Mouse (Mus musculus) lung, postnatal 0 days (tissue): ENCODE results near the gene B4galnt1.

Experiments
- CTCF ChIP-seq: IDR thresholded peaks from 2 replicates; pipeline ENCODE4 v1.5.1; 2016; ENCODE audit warnings: antibody characterized with exemption, mild to moderate bottlenecking
- EP300 ChIP-seq: IDR thresholded peaks from 2 replicates; pipeline ENCODE4 v1.6.1; 2016; ENCODE audit warnings: antibody characterized with exemption, mild to moderate bottlenecking, control low read depth

DNA sequence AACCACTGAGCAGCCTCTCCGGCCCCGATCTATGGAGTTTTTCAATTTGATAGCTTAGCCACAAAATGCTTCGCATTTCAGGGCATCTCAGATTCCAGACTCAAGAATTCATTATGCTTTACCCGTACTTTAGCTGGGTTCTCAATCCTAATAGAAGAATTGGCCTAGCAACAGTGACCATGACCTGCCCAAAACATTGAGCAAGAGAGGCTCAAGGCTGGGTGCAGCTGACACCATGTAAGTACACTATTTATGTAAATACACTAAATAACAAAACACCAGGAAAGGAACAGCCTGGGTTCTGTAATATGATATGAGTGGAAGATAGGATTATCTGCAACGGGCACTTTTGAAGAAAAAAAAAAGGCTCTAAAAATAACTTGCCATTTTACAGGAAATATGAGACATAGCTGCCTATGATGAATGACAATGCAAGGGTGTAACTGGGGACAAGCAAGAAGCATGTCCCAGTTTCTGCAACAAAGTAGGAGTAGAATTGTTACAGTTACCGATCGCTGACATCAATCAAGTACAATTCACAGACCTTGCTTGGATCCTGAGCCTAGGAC is 37.2 kb upstream of the B4galnt1 start:
- TF ChIP-seq CTCF = no peak
- TF ChIP-seq EP300 = no peak
